Comparison of ENCODE assay signal across 7 mouse cellular contexts in genomic region chr9:31281663-31282015, GRCm38 (mm10). TPM values are rescaled to one million over a fixed set of nuclear protein-coding genes. Genes with fewer than 3 reads are reported as not detected.
DNase-seq lines count a peak whose midpoint lies in the region; ATAC-seq and TF ChIP-seq lines count a peak whose summit lies in the region.

No protein-coding gene starts in this region.

- H3K9ac ChIP-seq in hindbrain, embryonic 13.5 days: peak overlapping the region; percentile 97
- peak overlapping the region; percentile 94 for H3K9ac ChIP-seq in liver, embryonic 16.5 days (ENCODE audit: low read depth, low read length)

- no peaks in the 10 kb centered on the region for H3K27me3 ChIP-seq in hindbrain, embryonic 13.5 days
- no peaks in the 10 kb centered on the region for H3K27me3 ChIP-seq in liver, embryonic 16.5 days (ENCODE audit: control insufficient read depth, insufficient read depth, low read depth, low read length)

- no peak for ATAC-seq in hindbrain, embryonic 13.5 days (ENCODE audit: low FRiP score)
- ATAC-seq in liver, embryonic 16.5 days (ENCODE audit: low read depth): no peak

- peak overlapping the region; percentile 76 for H3K4me3 ChIP-seq in hindbrain, embryonic 13.5 days
- peak overlapping the region; percentile 88 for H3K4me3 ChIP-seq in liver, embryonic 16.5 days (ENCODE audit: low read depth, low read length)
- H3K4me3 ChIP-seq in olfactory bulb, adult 2 months (ENCODE audit: insufficient read depth, low read depth, low read length): peak overlapping the region; percentile 50

- WGBS in hindbrain, embryonic 13.5 days: 3% methylated on average over 11 of the region's 11 CpGs
- 5% methylated on average over 11 of the region's 11 CpGs for WGBS in liver, embryonic 16.5 days (ENCODE audit: insufficient replicate concordance)
- WGBS in olfactory bulb, adult 2 months: 2% methylated on average over 11 of the region's 11 CpGs

- H3K9me3 ChIP-seq in hindbrain, embryonic 13.5 days: no peaks in the 10 kb centered on the region
- no peaks in the 10 kb centered on the region for H3K9me3 ChIP-seq in liver, embryonic 16.5 days (replicated peaks; ENCODE audit: control insufficient read depth, low read length)

- peaks cover 29% of the 10 kb centered on the region for H3K4me1 ChIP-seq in hindbrain, embryonic 13.5 days (replicated peaks)
- peaks cover 46% of the 10 kb centered on the region for H3K4me1 ChIP-seq in liver, embryonic 16.5 days (ENCODE audit: control insufficient read depth, low read depth, low read length)
- H3K4me1 ChIP-seq in olfactory bulb, adult 2 months (ENCODE audit: control insufficient read depth, insufficient read depth, low read length): peaks cover 3% of the 10 kb centered on the region; the same call in 1 of the 2 replicates

- no peak for TF ChIP-seq POLR2A in olfactory bulb, adult 2 months (IDR thresholded peaks at IDR 0.05; ENCODE audit: insufficient read depth, low read depth, low read length)

- peak overlapping the region; percentile 100 for H3K27ac ChIP-seq in hindbrain, embryonic 13.5 days
- H3K27ac ChIP-seq in liver, embryonic 16.5 days (ENCODE audit: low read length): peak overlapping the region; percentile 95
- H3K27ac ChIP-seq in olfactory bulb, adult 2 months (ENCODE audit: insufficient read depth, low read depth, low read length): peak overlapping the region; percentile 98; the same call in 1 of the 2 replicates

- no peaks in the 10 kb centered on the region; the same call in 1 of the 2 replicates for H3K36me3 ChIP-seq in hindbrain, embryonic 13.5 days
- no peaks in the 10 kb centered on the region; the same call in 1 of the 2 replicates for H3K36me3 ChIP-seq in liver, embryonic 16.5 days (ENCODE audit: control insufficient read depth, insufficient read depth)

- TF ChIP-seq CTCF in olfactory bulb, adult 2 months (IDR thresholded peaks at IDR 0.05; ENCODE audit: insufficient read depth, low read depth, low read length): no peak

- H3K4me2 ChIP-seq in hindbrain, embryonic 13.5 days: peak overlapping the region; percentile 75
- peak overlapping the region; percentile 80 for H3K4me2 ChIP-seq in liver, embryonic 16.5 days (ENCODE audit: low read depth, low read length)

- DNase-seq in right cerebral cortex, adult 2 months (ENCODE audit: low spot score in 2 of 2): peak; percentile 13 to 17
- no peak for DNase-seq in right cerebral cortex, postnatal 25 days
- DNase-seq in embryo, embryonic 10 days (ENCODE audit: low spot score): peak; percentile 71
- DNase-seq in ovary, postnatal 36 days (ENCODE audit: low spot score): no peak

RNA-seq across cellular contexts. Expression of gene Prdm10, which starts 1.3 kb away (rescaled TPM):
- 7.9 and 8.6 TPM in 2 replicates for polyA plus RNA-seq in hindbrain, embryonic 13.5 days (2015; fragmentation: Nextera tagmentation; extraction: Ambion mirVana)
- polyA plus RNA-seq in liver, embryonic 16.5 days (2015; fragmentation: Nextera tagmentation; extraction: Ambion mirVana): 2.9 and 3.1 TPM in 2 replicates
- polyA plus RNA-seq in olfactory bulb, adult 2 months (2012; ENCODE audit: insufficient read depth, insufficient read length, low replicate concordance, missing spikeins): not detected in 2 replicates

Comparison
In these comparisons a context has a peak if more than half of its experiments do, and no peak if none do; other contexts are left out.
1. DNase-seq: peak in right cerebral cortex, adult 2 months (2 of 2) and embryo, embryonic 10 days (single experiment); none in right cerebral cortex, postnatal 25 days (single experiment) and ovary, postnatal 36 days (single experiment).
2. Peak in every context shown above with its lines, with median percentiles within 50 percentile points of each other: H3K27ac ChIP-seq and H3K4me3 ChIP-seq.